Mouse (Mus musculus) kidney, postnatal 14 days (tissue): ENCODE data around the gene Nup107.
"Not testable (repeated sequence)": the region's sequence is repeated elsewhere in the genome, so short reads cannot be mapped to it uniquely, and the experiment has no call there.

Experiments
- DNase-seq: peaks from one replicate; pipeline ENCODE4 v3.0.0; 2022; ENCODE audit warnings: mixed read lengths

The Nup107 gene

GRCm38 (mm10) chr10:117761551-117761950, 31.0 kb downstream of the Nup107 start:
- DNase-seq = no peak

DNA sequence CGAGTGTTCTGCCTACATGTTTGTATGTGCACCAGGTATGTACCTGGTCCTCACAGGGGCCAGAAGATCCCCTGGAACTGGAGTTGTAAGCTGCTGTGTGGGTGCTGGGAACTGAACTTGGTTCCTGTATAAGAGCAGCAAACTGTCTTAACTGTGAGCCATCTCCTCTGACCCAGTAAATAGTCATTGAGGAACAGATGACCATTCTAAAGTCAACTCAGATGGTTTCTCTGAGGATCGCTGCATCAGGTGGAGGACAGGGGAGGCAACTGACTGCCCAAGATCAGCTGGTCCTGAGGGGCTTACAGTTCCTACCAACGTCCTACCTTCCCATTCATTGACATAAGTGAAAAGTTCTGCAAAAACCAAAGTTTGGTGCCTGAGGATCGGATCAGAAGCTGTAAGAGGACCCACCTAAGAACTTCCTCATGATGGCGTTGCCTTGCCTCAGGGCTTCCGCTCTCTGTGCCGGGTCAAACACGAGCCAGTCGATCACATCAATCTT, 31.6 kb downstream of the Nup107 start:
- DNase-seq = no peak

GRCm38 (mm10) chr10:117759844-117760630, 32.5 kb downstream of the Nup107 start:
- DNase-seq = no peak

DNA sequence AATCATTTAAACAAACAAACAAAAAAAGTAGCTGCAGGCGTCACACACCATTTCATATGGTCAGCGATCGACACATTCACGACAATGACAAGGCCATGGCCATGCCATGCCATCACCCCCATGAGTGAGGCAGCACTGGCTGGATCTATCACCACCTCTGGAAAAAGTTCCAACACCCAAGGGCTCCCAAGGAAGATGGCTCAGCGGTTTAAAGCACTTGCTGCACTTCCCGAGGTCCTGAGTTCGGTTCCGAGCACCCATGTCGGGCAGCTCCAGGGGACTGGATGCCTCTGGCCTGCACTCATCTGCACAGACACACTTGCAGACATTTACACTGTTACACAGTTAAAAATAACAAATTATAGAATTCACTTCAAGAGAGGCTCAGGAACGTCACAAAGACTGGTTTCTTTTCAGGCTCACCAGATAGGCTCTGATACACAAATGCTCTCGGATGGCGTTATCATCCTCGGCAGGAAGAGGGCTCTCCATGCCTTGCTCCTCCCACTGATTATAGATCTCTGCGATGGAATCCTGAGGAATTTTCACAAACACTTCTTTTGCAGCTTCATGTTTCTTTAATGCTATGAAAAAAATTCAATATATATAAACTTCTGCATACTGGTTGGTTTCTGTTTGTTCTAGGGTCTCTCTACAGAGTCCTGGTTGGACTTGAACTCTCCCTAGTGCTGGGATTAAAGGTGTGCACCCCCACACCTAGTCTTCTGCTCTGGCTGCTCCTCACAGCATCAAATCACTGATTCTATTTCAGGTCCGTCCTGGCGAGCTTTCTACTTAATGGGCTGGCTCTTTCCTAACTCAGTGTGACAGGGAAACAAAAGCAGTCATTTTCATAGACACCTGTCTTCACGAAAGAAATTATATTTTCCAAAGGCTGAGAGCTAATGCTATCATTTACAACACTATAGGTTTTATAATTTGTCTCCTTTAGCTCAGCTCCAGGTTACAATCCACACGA, 33.5 kb downstream of the Nup107 start:
- DNase-seq = no peak

GRCm38 (mm10) chr10:117758344-117758743, 34.2 kb downstream of the Nup107 start:
- not testable (repeated sequence) for DNase-seq

GRCm38 (mm10) chr10:117757796-117758342, 34.6 kb downstream of the Nup107 start:
- no peak for DNase-seq

- no peak for DNase-seq
Observed at GRCm38 (mm10) chr10:117757259-117757658, 35.2 kb downstream of the Nup107 start.

GRCm38 (mm10) chr10:117756784-117757183, 35.7 kb downstream of the Nup107 start:
- DNase-seq = no peak

DNA sequence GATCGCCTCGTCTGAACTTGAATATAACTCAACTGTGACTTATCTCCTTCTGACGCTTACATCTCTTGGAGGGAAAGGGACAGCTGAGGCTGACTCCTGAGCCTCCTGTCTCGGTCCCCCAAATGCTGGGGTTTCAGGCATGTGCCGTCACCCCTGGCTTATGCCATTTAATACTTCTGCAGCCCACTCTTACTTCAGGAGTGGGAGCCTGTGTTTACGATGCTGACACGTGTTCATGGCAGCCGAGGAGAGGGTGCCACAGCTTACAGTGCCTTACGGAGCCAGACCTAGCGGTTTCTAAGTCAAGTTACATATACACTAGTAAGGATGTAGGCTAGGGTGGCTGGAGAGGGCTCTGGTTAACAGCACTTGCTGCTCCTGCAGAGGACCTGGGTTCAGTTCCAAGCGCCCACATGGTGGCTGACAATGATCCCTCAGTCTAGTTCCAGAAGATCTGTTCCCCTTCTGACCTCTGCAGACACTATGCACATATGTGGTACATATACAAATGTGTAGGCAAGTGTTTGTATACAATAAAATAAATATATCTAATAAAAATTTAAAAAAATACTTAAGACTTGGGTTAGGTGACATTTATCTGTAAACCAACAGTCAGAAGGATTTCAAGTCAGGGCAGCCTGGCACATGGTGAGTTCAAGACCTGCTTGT, 36.6 kb downstream of the Nup107 start:
- DNase-seq = no peak

- DNase-seq = no peak
Observed at GRCm38 (mm10) chr10:117755086-117755798, 37.3 kb downstream of the Nup107 start.

GRCm38 (mm10) chr10:117754609-117754940, 37.9 kb downstream of the Nup107 start:
- no peak for DNase-seq

- DNase-seq = no peak
Observed at GRCm38 (mm10) chr10:117753711-117754608, 38.5 kb downstream of the Nup107 start.

DNA sequence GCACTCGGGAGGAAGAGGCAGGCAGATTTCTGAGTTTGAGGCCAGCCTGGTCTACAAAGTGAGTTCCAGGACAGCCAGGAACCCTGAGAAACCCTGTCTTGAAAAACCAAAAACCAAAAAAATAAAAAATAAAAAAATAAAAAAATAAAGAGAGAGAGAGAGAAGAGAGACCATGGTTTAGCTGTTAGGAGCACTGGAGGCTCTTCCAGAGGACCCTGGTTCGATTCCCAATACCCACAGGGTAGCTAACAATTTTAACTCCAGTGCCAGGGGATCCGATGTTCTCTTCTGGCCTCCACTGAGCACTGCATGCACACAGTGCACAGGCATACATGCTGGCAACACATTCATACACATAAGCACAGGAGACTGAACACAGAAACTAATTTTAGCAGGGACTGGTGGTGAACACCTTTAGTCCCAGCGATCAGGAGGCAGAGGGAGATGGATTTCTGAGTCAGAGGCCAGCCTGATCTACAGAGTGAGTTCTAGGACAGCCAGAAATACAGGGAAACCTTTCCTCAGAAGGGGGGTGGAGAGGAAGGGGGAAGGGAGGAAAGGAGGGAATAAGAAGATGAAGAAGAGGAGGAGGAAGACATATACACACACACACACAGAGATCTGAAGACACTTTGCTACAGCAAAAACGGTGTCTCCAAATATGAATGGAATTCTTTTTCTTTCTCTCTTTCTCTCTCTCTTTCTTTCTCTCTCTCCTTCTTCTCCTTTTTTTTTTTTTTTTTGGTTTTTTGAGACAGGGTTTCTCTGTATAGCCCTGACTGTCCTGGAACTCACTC, 39.5 kb downstream of the Nup107 start:
- DNase-seq = no peak

DNA sequence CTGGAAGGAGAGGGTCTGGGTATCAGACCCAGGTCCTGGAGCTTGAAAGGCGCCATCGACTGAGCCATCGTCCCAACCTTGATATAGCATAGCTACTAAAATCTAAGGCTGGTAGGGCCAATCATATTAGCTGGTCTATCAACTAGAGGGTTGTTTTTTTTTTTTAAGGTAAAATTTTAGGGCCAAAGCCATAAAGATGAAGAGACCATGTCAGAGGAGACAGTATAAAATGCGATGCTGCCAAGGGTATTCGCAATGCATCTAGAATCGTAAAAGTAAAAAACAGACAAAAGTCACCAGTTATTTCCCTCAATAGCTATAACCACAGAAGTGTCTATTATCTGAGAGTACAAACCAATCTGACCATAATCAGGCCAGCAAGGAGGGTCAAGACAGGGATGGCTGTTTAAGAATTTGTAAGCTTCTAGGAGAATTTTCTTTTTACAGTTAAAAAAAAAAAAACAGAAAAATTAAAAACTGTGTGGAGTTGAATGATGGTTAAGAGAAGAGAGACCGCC, 40.1 kb downstream of the Nup107 start:
- DNase-seq = no peak

- DNase-seq = no peak
Observed at GRCm38 (mm10) chr10:117751744-117752143, 40.8 kb downstream of the Nup107 start.

GRCm38 (mm10) chr10:117751282-117751610, 41.3 kb downstream of the Nup107 start:
- DNase-seq = no peak

DNA sequence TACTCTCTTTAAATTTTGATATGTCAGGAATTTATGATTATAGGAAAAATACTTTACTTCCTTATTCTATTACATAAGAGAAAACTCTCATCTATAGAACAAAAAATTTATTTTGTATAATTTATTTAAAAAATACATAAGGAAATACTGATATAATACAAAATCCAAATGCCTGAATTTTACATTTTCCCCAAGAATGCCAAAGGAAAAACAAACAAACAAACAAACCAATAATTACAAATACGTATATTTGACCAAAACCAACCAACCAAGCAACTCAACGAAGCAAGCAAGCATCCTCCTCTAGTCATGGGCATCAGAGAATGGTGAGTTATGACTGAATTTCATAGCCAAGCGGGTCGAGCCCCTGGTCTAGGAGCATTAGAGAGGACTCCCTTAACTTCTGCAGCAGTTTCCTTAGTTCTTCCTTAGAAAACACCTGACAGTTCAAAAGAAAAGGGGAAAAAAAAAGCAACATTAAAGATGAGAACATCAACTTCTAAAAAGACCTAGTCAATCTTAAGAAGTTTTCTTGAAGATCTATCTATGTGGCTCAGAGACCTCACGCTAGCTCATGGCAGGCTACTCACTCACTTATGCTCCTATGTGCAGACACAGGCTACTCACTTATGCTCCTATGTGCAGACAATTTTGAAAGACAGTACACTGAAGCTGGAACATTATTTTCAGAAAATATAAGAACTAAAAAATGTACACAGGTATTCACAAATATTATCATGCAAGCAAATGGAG, 41.8 kb downstream of the Nup107 start:
- no peak for DNase-seq

GRCm38 (mm10) chr10:117749787-117750343, 42.6 kb downstream of the Nup107 start:
- DNase-seq = no peak
